Mouse (Mus musculus) brain, embryonic 14.5 days (tissue): ENCODE data around the gene Tpgs1. TPM values are rescaled to one million over a fixed set of nuclear protein-coding genes. Genes with fewer than 3 reads are reported as not detected.

Source experiments
- DNase-seq: peaks from one replicate; pipeline ENCODE4 v3.0.0-alpha.2; 2011; ENCODE audit warnings: low read depth
- CTCF ChIP-seq: fragments of 200-500 bp; IDR thresholded peaks from 2 replicates; pipeline ENCODE4 v1.5.1; 2012; ENCODE audit warnings: inconsistent platforms, mild to moderate bottlenecking, moderate library complexity, borderline replicate concordance; ENCODE audit not compliant: insufficient read depth, insufficient read length; ENCODE audit errors: extremely low read depth
- POLR2A ChIP-seq: fragments of 200-500 bp; IDR thresholded peaks from 2 replicates; pipeline ENCODE4 v1.6.1; 2012; ENCODE audit warnings: mild to moderate bottlenecking, inconsistent platforms, borderline replicate concordance; ENCODE audit not compliant: poor library complexity, insufficient read depth, insufficient read length, severe bottlenecking; ENCODE audit errors: extremely low read depth
- polyA plus RNA-seq: library from polyadenylated mRNA; depleted of rRNA; stranded (reverse); fragments of >200 nt; gene quantifications from 2 replicates; pipeline ENCODE4 v1.2.3, GENCODE M21; 2012; rRNA removed

Gene Tpgs1
- polyA plus RNA-seq: 68.2 and 69.2 TPM in 2 replicates

- TF ChIP-seq POLR2A (no peak; the same call in 1 of the 2 replicates), CTCF (peak; percentile 82)
- peak; percentile 98 for DNase-seq
Observed at GRCm38 (mm10) chr10:79668771-79669575, at the start of gene Tpgs1. Tpgs1 (plus strand) TSS chr10:79669369.

DNA sequence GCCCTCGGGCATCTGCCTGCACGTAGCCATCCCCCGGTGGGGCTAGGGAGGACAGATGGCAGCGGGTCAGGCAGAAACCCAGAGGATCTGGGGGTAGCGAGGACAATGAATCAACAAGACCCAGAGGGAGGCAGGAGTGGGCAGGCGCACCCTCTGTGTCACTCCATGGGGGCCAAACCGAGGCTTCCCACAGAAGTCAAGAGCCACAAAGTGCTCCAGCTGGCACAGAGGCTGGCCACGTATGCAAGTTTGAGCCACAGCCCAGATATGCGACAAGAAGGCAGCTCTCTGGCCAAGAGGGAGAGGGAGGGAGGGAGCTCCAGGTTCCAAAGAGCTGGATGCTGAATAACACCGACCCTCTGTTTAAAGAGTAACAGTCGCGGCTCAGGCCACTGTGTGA is 45.2 kb upstream of the Tpgs1 start:
- peak; percentile 4 for DNase-seq
- TF ChIP-seq POLR2A: no peak
- TF ChIP-seq CTCF: no peak

DNA sequence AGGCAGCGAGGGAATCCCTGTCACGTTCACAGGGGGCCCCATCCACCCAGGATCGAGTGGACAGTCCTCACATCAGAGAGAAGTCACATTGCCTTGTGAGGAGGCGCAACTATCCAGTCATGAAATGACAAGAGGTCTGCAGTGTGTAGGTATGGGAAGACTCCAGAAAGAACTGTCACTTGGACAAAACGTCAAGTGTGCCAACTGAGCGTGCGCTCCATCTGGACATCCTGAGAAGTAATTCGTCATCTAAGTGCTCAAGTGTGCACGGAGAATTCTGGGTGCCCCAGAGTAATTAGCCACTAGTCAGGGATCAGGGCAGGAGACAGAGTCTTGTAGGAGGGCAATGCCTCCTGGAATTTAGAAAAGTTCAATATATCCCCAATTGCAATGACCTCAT is 43.8 kb upstream of the Tpgs1 start:
- TF ChIP-seq CTCF: no peak
- DNase-seq: no peak

GRCm38 (mm10) chr10:79626156-79626555 is 43.0 kb upstream of the Tpgs1 start:
- no peak for TF ChIP-seq CTCF
- no peak for TF ChIP-seq POLR2A
- DNase-seq: no peak

DNA sequence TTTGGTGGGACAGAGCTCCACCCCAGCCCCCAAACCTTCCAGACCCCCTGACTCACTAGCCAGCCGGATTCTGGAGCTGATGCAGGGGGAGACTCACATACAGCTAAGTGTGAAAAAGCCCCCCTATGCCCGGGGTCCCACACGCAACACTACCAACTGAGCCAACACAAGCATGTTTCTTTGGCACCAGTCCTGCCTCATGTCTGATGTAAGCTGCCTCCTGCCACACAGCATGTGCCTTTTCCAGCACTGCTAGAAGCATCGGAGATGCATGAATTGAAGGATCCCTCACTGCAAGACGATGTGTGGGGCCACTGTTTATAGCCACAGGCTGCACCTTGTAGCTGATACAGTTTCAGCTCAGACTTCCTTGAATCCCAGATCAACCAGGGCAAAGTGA is 40.8 kb upstream of the Tpgs1 start:
- TF ChIP-seq CTCF: no peak
- TF ChIP-seq POLR2A: no peak
- DNase-seq: peak; percentile 81

DNA sequence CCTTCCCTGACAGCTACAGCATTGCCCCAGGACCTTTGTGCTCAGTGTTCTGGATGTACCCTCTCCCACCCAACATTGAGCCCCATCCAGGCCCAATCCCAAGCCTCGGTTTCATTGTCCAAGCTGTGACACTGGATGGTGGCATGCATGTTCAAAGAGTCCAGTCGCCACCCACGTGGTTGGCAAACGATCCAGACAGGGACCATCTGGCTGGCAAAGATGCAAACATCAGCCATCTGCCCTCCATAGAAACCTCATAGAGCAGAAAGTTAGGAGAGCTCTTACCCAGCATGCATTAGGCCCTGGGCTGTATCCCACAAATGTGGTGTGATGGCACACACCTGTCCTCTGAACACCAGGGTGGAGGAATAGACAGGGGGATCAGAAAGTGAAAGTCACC is 37.7 kb upstream of the Tpgs1 start:
- DNase-seq: peak; percentile 76

DNA sequence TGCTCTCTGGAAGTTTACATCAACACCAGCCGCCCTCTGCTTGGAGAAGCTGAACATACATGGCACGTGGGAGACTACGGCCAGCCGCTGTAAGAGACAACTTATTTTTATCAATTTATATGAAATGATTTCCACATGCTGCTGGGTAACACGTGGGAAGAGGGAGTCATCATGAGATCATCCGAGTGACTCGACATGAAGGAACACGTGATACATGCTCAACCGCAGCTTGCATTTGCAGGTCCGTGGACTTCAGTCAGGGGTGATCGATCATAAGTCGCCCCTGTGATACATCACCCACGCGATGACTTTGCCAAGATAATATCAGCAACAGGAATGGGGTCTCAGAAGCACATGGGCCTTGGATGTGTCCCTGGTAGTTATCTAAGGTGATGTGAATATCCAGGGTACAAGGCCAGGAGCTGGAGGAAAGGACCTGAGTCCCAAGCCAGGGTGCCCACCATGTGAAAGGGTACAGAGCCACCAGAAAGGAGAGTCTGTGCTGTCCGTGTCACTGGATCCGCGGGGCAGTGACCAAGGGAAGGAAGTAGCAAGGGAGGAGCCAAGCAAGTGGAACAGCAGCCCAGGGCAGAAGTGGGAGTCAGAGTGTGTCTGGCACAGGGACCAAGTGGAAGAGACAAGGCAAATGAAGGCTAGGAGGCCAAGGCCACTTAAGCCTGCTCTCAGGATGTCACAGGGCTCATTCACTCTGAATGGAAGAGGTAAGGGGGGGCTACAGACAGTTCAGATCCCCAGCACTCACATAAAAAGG is 36.0 kb upstream of the Tpgs1 start:
- TF ChIP-seq POLR2A (no peak), CTCF (no peak)
- no peak for DNase-seq

More for the DNA sequence above, 37.7 kb upstream of the Tpgs1 start:
- no peak for TF ChIP-seq CTCF
- no peak for TF ChIP-seq POLR2A

DNA sequence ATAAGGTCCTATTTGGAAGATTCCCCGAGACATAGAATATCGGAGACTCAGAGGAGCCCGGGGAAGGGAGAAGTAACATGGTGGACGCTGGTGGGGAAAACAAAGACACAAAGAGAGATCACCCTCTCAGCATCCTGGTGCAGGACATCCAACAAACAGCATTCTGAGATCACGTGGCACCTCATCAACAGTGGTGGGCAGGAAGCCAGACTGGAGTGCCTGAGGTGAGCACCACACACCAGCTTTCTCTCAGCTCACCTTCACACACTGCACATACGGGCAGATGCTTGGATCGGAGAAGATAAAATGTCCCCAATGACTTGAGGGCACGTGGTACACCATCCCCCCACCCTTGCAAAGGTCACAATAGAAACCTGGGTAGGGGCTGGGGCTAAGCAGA is 32.9 kb upstream of the Tpgs1 start:
- no peak for TF ChIP-seq CTCF
- no peak for TF ChIP-seq POLR2A
- DNase-seq: no peak

DNA sequence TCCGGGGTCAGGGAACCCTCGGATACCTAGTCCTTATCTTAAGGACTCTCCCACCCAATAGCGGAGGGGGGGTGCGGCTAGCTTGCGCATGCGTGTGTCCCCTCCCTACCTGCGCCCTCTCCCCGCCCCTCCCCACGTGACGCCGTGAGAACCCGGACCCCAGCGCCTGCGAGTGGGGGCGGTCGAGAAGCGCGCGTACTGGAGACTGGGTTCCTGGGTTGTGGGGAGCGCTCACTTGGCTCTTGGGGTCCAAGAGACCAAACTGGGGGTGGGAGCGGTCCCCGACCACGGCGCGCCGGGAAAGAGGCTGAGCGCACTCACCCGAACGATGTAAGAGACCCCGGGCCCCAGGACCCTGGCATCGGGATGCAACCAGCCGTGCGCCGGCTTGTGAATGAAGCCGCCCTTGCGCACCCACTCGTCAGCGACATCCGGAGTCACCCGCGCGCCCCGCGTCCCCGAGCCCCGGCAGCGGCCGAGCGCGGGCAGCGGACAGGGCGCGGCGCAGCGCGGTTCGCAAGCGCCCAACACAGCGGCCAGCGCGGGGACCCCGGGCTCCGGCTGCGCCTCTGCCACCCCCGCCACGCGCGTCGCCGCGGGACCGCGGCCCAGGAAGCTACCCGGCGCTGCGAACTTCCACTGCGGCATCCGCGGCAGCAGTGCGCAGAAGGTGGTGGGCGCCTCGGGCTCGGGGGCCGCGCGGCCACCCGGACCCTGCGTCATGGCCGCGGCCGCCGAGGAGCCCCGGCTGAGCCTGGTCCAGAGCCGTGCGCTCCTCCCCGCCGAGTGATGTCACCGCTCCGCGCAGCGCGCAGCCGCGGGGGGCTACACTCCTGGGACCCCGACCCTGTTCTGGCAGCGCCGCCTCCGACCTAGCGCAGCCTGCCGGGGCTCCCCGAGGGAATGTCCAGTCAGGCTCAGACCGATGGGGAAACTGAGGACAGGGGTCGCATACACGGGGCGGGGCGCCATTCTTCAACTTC is 31.8 kb upstream of the Tpgs1 start, which contains the start of gene Shc2:
Gene Shc2, minus strand, starts transcription at position 791 of the 983 bp plus-strand sequence.
- TF ChIP-seq POLR2A (peak; percentile 84), CTCF (no peak)

GRCm38 (mm10) chr10:79638486-79639204 is 30.5 kb upstream of the Tpgs1 start:
- no peak for TF ChIP-seq POLR2A
- no peak for TF ChIP-seq CTCF
- DNase-seq: peak; percentile 66

More for the DNA sequence above, 31.8 kb upstream of the Tpgs1 start, which contains the start of gene Shc2:
- peak; percentile 91 for DNase-seq
